Mouse (Mus musculus): ENCODE measurements around the gene Dmrt2.

Gene Dmrt2

DNA sequence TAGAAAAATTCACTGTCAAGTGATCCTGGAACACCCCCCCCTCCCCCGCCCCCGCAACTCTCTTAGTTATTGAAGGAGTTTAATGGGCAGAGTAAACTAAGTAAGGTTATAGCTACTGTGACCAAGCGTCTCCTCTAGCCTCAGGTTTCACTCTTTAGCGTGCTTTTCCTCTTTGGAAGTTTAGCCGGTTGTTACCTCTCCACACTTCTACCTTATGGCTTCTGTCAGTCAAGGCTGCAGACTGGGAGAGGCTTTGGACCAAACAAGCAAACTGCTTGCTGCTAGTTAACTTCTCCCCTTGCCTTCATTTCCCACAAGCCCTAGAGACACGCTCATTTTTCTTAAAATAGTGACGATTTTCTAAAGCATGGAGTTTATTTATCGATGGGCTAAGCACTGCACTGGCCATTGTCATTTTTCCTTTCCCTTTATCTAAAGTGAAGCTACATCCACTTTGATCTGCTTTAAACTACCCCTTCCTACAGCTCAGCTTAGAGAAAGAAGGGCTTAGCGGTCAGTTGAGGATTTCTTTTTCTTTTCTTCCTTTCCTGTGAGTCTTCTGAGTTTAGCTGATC, 3.7 kb downstream of the Dmrt2 start:
- no peak for DNase-seq (ENCODE audit: low read depth)

GRCm38 (mm10) chr19:25698850-25699249, 26.6 kb downstream of the Dmrt2 start:
- no peak for DNase-seq (ENCODE audit: low read depth)

- DNase-seq (ENCODE audit: low read depth): no peak
Observed at GRCm38 (mm10) chr19:25713382-25713781, 41.2 kb downstream of the Dmrt2 start.

GRCm38 (mm10) chr19:25714927-25715326, 42.7 kb downstream of the Dmrt2 start:
- DNase-seq (ENCODE audit: low read depth): no peak

- no peak for DNase-seq (ENCODE audit: low read depth)
Observed at GRCm38 (mm10) chr19:25722616-25723015, 50.4 kb downstream of the Dmrt2 start.
